Mouse (Mus musculus) left cerebral cortex, postnatal 4 days (tissue): ENCODE data around the gene Setd4. TPM values are rescaled to one million over a fixed set of nuclear protein-coding genes. Genes with fewer than 3 reads are reported as not detected.

Experiments
- DNase-seq: peaks from one replicate; pipeline ENCODE4 v3.0.0-alpha.2; 2022
- intact Hi-C: fragments of 180-260 bp; cut with DNase I; formaldehyde crosslinking; loops from one replicate; pipeline ENCODE4 v1.15.1; 2025
- total RNA-seq, 2 experiments: library from RNA; stranded (reverse); gene quantifications; 2 replicates each; pipeline ENCODE4 v1.2.3; 2021

Setd4 gene
- total RNA-seq, 2 experiments from 2014 or later, result 13.7 to 14.5 TPM

DNA sequence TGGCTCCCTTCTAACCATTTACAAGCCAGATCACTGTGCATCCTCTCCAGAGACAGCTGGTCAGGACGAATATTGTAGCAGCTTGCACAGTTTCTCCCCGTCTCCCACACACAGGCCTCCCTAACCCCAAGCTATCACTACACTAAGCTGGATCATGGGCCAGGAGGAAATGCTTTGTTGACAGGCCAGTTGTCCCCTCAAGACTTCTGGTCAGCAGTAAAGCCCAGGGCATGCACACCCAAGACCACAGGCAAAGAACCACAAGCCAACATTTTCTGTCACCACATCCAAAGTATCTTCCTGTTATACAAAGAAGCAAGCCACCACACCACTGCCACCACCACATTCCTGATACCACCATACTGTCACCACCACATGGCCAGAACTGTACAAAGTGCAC lies 55.8 kb downstream of the Setd4 start:
- intact Hi-C loops, result loop anchor here (10.0 kb wide), 1 partner anchor 1233 kb away; no protein-coding TSS in a partner anchor
- no peak for DNase-seq

- intact Hi-C loops, result loop anchor here (10.0 kb wide), 1 partner anchor 1232 kb away; no protein-coding TSS in a partner anchor
- DNase-seq, result no peak
Measured at GRCm38 (mm10) chr16:93547122-93547521, 56.7 kb downstream of the Setd4 start.

- no peak for DNase-seq
- intact Hi-C loops, result loop anchor here (10.0 kb wide), 1 partner anchor 1232 kb away; no protein-coding TSS in a partner anchor
Measured at GRCm38 (mm10) chr16:93546354-93546965, 57.4 kb downstream of the Setd4 start.

- DNase-seq, result no peak
- intact Hi-C loops, result loop anchor here (10.0 kb wide), 1 partner anchor 1230 kb away; no protein-coding TSS in a partner anchor
Measured at GRCm38 (mm10) chr16:93544931-93545330, 58.9 kb downstream of the Setd4 start.

- intact Hi-C loops, result loop anchor here (10.0 kb wide), 1 partner anchor 1229 kb away; no protein-coding TSS in a partner anchor
- peak; percentile 50 for DNase-seq
Measured at GRCm38 (mm10) chr16:93543704-93544103, 60.2 kb downstream of the Setd4 start.

GRCm38 (mm10) chr16:93539891-93540290 lies 64.0 kb downstream of the Setd4 start:
- no peak for DNase-seq
- intact Hi-C loops, result loop anchor here (10.0 kb wide), 1 partner anchor 1225 kb away; no protein-coding TSS in a partner anchor

GRCm38 (mm10) chr16:93535151-93535853 lies 68.6 kb downstream of the Setd4 start:
- intact Hi-C loops, result no loop called here

More at GRCm38 (mm10) chr16:93535151-93535853, 68.6 kb downstream of the Setd4 start:
- DNase-seq, result no peak

Other genes with a start within 250 kb of the Setd4 start
- gene Cbr1, start 1.8 kb upstream of the Setd4 start, total RNA-seq, result 10 to 100 TPM; 57.6 to 58.1 TPM
- gene Gm5678, start 24.0 kb upstream of the Setd4 start, total RNA-seq, result 1 to 10 TPM; 1.6 to 2.5 TPM
- gene Cbr3, start 79.2 kb upstream of the Setd4 start, total RNA-seq, result 1 to 10 TPM; 7.3 to 8.1 TPM
- 10 to 100 TPM; 94.6 to 97.1 TPM for gene Dop1b, start 107.8 kb upstream of the Setd4 start, total RNA-seq
- gene Morc3, start 228.1 kb upstream of the Setd4 start, total RNA-seq, result 10 to 100 TPM; 38.0 to 45.6 TPM